Mouse (Mus musculus) gastrocnemius, postnatal 36 days (tissue): Measurements from ENCODE around the gene Aida. TPM values are rescaled to one million over a fixed set of nuclear protein-coding genes. Genes with fewer than 3 reads are reported as not detected.
"Not testable (repeated sequence)": the region's sequence is repeated elsewhere in the genome, so short reads cannot be mapped to it uniquely, and the experiment has no call there.

Experiments used
- DNase-seq, 2 experiments: peaks; one replicate each; pipeline ENCODE4 v3.0.0; 2022
- intact Hi-C: fragments of 180-260 bp; cut with DNase I; formaldehyde crosslinking; loops from one replicate; pipeline ENCODE4 v1.15.1; 2025
- total RNA-seq, 2 experiments: library from RNA; stranded (reverse); gene quantifications; 2 replicates each; pipeline ENCODE4 v1.2.3; 2021

Gene Aida
- total RNA-seq, 2 experiments from 2014 or later: 18.5 to 19.4 TPM

GRCm38 (mm10) chr1:183312076-183312475 is 15.7 kb downstream of the Aida start:
- intact Hi-C loops: no loop called here
- DNase-seq: no peak

GRCm38 (mm10) chr1:183315783-183316182 is 19.4 kb downstream of the Aida start:
- intact Hi-C loops: no loop called here
- DNase-seq: no peak

GRCm38 (mm10) chr1:183320708-183321107 is 24.3 kb downstream of the Aida start:
- no peak for DNase-seq
- intact Hi-C loops: no loop called here

- DNase-seq, intact Hi-C loops: not testable (repeated sequence)
Measured at GRCm38 (mm10) chr1:183322496-183322895, 26.1 kb downstream of the Aida start.

- no peak for DNase-seq
- intact Hi-C loops: no loop called here
Measured at GRCm38 (mm10) chr1:183323923-183324322, 27.5 kb downstream of the Aida start.

- no peak for DNase-seq
- intact Hi-C loops: no loop called here
Measured at GRCm38 (mm10) chr1:183324433-183324832, 28.0 kb downstream of the Aida start.

- DNase-seq: no peak
- intact Hi-C loops: no loop called here
Measured at GRCm38 (mm10) chr1:183327171-183327570, 30.8 kb downstream of the Aida start.

GRCm38 (mm10) chr1:183342902-183343301 is 46.5 kb downstream of the Aida start:
- intact Hi-C loops, DNase-seq: not testable (repeated sequence)

GRCm38 (mm10) chr1:183344886-183345816 is 48.8 kb downstream of the Aida start:
- intact Hi-C loops: no loop called here
- DNase-seq: peak; percentile 79 to 82

GRCm38 (mm10) chr1:183345817-183346195 is 49.4 kb downstream of the Aida start:
- intact Hi-C loops: no loop called here
- no peak for DNase-seq

GRCm38 (mm10) chr1:183349840-183350239 is 53.5 kb downstream of the Aida start:
- no peak for DNase-seq

GRCm38 (mm10) chr1:183358901-183359300 is 62.5 kb downstream of the Aida start:
- no peak for DNase-seq
- intact Hi-C loops: no loop called here

More at GRCm38 (mm10) chr1:183349840-183350239, 53.5 kb downstream of the Aida start:
- intact Hi-C loops: no loop called here

GRCm38 (mm10) chr1:183362301-183362700 is 65.9 kb downstream of the Aida start:
- intact Hi-C loops: no loop called here
- no peak for DNase-seq

GRCm38 (mm10) chr1:183362729-183363576 is 66.6 kb downstream of the Aida start:
- intact Hi-C loops: no loop called here
- DNase-seq: no peak

- intact Hi-C loops: no loop called here
- DNase-seq: no peak
Measured at GRCm38 (mm10) chr1:183363577-183363867, 67.1 kb downstream of the Aida start.

GRCm38 (mm10) chr1:183366361-183366760 is 70.0 kb downstream of the Aida start:
- intact Hi-C loops: loop anchor here (2.0 kb wide), 1 partner anchor 66 kb away; no protein-coding TSS in a partner anchor
- DNase-seq: no peak

- intact Hi-C loops: no loop called here
- peak in 1 of 2 experiments; percentile 29 for DNase-seq
Measured at GRCm38 (mm10) chr1:183368601-183369400, 72.4 kb downstream of the Aida start.

- intact Hi-C loops: no loop called here
- peak; percentile 93 to 94 for DNase-seq
Measured at GRCm38 (mm10) chr1:183369427-183370014, 73.1 kb downstream of the Aida start, which contains the start of gene Mia3. Gene Mia3 (minus strand): TSS chr1:183369553.

- intact Hi-C loops: no loop called here
- no peak for DNase-seq
Measured at GRCm38 (mm10) chr1:183374728-183375127, 78.3 kb downstream of the Aida start.
